Mouse (Mus musculus): ENCODE measurements around the gene Tmem238l. TPM values are rescaled to one million over a fixed set of nuclear protein-coding genes. Genes with fewer than 3 reads are reported as not detected.
A peak's percentile ranks its signal among the peaks of the same experiment; 100 is the strongest.

The Tmem238l gene
- not detected for total RNA-seq (2021)
- long read RNA-seq, experiment 1: 0 reads
- long read RNA-seq, experiment 2: 0 reads

GRCm38 (mm10) chr11:66956303-66956702, at the start of gene Tmem238l:
Gene Tmem238l (plus strand): TSS chr11:66956638.
- no peak for DNase-seq (ENCODE audit: low spot score in 2 of 2)

DNA sequence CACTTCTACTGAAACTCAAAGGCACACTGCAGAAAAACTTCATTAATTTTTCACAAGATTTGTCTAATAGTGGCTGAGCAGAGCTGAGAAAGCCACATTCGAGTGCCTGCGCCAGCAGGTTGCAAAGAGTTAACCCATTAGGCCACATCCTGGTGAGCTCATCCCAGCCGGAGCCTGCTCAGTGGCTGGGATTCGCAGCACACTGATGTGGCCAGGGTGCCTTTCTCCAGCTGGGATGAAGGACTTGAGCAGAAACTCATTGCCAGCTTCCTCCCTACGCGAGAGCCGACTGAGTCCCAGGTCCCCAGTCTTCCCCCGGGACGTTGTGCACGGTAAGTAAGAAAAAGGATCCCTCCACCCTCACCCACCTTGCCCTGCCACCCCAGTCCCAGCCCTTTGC, 44.6 kb upstream of the Tmem238l start, which contains the start of gene Pirt:
Gene Pirt (plus strand): TSS at position 171 of the 400 bp plus-strand sequence.
- no peak for DNase-seq (ENCODE audit: low spot score in 2 of 2)

DNA sequence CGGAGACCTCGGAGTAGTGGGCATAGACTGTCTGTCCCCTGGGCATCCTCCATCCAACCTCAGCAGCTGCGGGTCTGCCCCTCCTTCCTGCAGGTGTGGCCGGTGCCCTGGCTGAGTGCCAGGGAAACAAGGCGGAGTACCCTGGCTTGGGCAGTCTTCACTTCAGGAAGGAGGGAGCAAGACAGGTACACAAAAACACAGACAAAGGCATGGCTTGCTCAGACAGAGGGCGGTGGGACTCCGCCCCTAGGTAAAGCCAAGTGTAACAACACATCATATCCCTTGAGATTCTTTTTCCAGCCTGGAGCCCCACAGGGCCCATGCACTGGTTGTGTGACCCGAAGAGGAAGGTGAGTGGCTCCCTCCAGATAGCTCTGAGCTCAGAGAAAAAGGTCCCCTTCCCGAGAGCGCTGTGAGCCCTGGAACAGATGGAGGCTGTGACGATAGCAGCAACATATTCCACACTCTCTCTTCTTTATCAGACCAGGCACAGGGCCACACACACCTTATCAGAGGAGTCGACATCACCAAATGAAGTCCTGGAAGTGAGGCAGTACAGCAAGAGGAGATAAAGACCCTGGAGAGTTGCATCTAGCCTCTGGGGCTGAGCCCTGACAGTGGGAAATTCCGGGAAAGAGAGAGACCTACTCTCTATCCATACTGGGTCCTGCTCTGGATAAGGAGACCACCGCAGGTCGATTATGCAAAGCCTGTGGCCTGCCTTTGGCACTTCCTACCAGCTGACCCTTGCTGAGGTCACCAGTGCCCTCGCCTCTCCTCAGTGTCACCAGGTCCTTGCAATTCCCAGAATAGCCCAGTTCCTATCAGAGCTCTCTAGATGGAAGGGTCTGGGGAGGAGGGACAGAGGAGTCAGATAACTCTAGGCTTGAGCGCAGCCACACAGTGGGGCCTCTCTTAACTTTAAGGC, 43.6 kb upstream of the Tmem238l start:
- DNase-seq (ENCODE audit: low spot score in 2 of 2): no peak

DNA sequence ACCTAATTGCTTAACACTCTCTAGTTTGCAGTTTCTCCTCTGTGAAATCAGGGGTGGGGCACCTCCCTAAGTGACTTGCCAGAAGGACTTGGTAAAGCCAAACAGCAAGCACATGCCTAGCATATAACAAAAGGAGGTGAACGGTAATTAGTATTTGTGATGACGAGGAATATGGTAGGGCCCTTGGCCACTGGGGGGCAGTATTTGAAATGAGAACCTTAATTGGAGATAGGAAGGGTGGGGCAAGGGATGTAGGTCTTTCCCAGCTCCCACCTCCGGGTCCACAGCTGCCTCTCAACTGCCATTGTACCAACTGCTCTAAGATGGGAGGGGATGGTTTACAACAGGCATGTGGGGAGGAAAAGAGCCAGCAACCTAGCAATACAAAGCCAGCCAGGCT, 42.2 kb upstream of the Tmem238l start:
- peak in 1 of 2 experiments; percentile 9 for DNase-seq (ENCODE audit: low spot score in 2 of 2)

GRCm38 (mm10) chr11:66920012-66920411, 36.4 kb upstream of the Tmem238l start:
- DNase-seq (ENCODE audit: low spot score in 2 of 2): no peak

DNA sequence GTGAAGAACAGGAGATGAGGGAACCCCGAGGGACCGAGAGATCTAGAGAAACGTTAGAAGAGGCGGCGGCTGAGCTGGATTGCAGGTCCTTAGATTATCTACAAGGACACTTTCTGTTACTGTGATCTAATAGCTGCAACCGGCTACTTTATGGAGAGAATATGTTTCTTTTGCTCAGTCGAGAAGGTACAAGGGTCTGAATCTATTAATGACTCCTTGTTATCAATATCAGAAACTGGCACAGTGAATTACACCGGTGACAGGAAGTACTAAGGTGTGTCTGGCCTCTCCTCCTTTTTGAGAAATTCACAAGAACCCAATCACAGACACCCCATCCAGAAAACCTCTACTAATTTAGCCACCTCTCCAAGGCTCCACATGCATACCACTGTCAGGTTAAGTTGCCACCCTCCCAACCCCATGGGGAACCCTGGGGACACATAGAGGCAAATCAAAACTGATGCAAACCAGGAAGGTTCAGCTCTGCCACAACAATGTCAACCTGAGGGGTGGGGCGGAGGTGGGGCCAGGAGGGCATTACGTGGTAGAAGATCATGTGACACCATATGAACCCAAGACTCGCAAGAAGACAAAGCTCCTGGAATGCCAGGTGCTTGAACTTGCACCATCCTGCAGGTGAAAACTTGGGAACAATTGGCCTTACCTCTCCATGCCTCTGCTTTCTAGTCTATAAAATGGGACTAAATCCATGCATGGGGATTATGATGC, 32.2 kb upstream of the Tmem238l start:
- no peak for DNase-seq (ENCODE audit: low spot score in 2 of 2)

GRCm38 (mm10) chr11:66928311-66928710, 28.1 kb upstream of the Tmem238l start:
- DNase-seq (ENCODE audit: low spot score in 2 of 2): no peak

DNA sequence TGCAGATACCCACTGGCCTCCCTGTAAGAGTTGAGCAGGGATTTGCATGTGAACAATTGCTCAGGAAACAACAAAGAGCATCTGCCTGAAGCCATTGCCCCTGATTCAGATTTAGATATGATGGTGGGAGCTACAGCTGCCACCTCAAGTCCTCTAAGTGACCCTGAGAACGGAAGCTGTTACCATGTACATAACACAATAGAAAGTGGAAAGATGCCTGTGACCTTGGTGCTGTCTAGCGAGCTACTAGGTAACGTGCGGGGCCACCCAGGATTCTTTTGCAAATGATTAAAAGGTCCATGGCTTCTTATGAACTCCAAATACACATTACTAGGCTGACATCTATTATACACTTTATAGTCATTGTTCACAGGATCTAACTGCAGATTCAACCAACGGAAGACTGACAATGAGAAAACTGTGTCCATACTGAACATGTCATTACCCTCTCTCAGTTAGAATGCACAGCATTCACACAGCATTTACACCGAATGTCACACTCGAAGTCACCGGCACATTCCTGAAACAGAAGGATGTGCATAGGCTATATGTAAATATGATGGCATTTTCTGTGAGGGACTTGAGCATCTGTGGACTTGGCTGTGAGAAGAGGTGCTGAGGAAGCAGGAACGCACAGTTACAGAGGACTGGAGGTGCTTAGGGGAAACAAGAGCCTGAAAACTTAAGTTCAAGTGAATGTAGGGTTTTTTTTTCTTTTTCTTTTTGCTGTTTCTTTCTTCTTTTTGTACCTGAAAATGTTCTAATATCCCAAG, 23.4 kb upstream of the Tmem238l start:
- DNase-seq (ENCODE audit: low spot score in 2 of 2): no peak

GRCm38 (mm10) chr11:66934428-66935173, 21.8 kb upstream of the Tmem238l start:
- DNase-seq (ENCODE audit: low spot score in 2 of 2): no peak

DNA sequence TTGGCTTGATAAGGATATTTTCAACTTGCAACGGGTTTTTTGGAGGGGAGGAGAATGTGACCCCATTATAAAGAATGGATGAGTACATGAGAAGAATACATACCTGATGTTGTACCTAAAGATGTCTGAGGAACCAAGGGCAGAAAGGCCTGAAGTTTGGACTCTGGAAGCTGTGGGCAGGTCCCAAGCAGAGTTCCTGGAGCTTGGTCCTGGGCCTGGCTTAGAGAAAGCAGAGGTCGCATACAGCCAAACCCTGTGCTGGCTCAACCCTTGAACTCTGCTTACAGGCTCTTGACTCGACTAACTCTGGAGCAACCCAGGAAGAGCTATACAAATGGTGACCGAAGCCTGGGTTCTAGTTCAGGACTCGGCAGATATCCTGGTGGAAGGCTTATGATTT, 14.4 kb upstream of the Tmem238l start:
- DNase-seq (ENCODE audit: low spot score in 2 of 2): no peak

- no peak for DNase-seq (ENCODE audit: low spot score in 2 of 2)
Measured at GRCm38 (mm10) chr11:66945224-66945767, 11.1 kb upstream of the Tmem238l start.

DNA sequence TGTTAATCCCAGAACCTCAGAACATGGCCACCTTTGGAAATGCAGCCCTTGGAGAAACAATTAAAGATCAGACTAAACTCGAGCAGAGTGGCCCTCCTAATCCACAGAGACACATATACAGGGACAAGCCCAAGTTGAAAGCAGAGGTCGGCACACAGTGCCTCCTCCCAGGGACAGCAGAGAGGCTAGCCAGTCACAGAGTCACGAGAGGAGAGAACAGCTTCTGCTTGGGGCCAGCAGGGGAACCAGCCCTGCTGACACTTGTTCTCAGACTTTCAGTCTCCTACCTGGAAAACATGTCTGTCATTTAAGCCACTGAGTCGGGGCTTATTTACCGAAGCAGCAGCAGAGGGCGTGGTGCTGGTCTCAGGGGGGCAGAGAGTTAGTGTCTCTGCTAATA, 9.9 kb upstream of the Tmem238l start:
- DNase-seq (ENCODE audit: low spot score in 2 of 2): no peak

GRCm38 (mm10) chr11:66946922-66947321, 9.5 kb upstream of the Tmem238l start:
- no peak for DNase-seq (ENCODE audit: low spot score in 2 of 2)

DNA sequence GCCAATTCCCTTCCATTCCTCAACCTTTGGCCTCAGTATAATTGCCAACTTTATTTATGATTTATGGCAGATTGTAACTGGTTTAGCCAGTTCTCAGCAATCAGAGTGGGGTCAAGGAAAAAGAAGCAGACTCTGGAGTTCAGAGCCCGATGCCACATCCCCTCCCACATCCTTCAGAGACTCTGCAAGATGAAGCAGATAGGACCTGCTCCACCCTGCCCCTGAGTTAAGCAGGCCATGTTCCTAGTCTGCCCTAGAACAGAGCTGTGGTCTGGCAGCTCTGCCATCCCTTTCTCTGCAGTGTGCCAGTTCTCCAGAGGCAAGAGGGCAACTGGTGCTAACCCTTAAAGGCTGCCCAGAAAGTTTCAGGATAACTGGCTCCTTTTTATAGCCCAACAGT, 4.4 kb downstream of the Tmem238l start:
- no peak for DNase-seq (ENCODE audit: low spot score in 2 of 2)

GRCm38 (mm10) chr11:66961447-66962176, 5.2 kb downstream of the Tmem238l start:
- no peak for DNase-seq (ENCODE audit: low spot score in 2 of 2)

GRCm38 (mm10) chr11:66963462-66963861, 7.0 kb downstream of the Tmem238l start:
- no peak for DNase-seq (ENCODE audit: low spot score in 2 of 2)

DNA sequence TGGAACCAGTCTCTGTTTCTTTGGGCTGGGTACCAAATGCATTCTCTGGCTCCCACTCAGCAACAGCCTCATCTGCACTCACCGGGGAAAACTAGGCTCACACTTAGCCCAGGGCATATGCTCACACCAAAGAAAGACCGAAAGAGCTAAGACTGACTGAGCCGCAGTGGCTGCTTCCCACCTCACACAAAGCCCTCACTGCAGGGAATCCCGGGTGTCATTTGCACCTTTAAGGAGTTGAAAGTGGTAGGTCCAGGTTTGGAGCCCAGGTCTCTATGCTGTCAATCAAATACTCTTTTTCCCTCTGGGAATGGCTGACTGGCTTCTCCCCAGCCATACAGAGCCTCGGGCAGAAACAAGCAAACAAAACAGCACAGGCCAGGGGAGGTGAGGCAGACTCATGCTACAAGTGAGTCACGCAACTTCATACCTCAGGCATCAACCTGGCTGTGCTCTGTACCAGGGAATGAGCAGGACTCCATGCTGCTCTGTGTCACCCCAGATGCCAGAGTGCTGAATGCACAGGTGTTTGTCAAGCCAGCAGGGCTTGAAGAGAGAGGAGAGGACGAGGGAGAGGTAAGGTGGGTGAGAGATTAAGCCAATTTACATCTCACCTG, 10.2 kb downstream of the Tmem238l start:
- no peak for DNase-seq (ENCODE audit: low spot score in 2 of 2)

DNA sequence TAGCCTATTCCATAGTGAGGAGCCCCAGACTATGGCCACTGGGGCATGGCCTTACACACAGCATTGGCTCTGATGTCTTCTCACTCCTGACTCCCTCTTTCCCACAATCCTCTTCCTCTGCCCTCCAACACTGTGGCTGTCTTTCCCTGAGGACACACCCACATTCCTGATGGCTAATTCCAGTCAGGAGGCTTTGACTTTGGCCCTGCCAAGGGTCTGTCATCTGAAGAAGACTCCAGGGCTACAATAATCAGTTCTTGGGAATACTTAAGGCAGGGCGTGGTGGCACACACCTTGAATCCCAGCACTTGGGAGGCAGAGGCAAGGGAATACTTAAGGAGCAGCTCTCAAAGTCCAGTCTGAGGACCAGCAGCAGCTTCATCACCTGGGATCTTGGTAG, 12.1 kb downstream of the Tmem238l start:
- no peak for DNase-seq (ENCODE audit: low spot score in 2 of 2)

DNA sequence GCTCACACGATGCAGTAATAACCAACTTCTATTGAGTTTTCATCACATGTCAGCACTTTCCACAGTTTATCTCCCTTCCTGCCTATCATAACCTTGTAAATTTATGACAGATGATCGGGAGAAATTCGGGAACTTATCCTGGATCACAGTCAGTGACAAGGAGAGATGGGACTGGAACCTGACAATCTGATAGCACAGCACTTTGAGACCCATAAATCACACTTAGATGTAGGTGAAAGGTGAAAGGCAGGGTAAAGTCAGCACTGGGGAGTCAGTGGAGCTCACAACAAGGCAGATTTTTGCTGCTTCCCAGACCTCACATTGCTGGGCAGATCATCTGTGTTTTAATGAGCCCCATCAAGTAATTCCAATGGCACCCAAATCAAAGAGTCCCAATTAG, 17.1 kb downstream of the Tmem238l start:
- no peak for DNase-seq (ENCODE audit: low spot score in 2 of 2)

Measured in adrenal gland, postnatal 4 days (tissue).